Mouse (Mus musculus) liver, embryonic 14.5 days (tissue): ENCODE results near the gene Atxn3. TPM values are rescaled to one million over a fixed set of nuclear protein-coding genes. Genes with fewer than 3 reads are reported as not detected.

Experiments
- ATAC-seq: fragments of 200-750 bp; cut with Nextera tagmentation; 2 replicates; pipeline ENCODE4 v1.8.0; 2017; ENCODE audit warnings: moderate number of reproducible peaks, mild to moderate bottlenecking, moderate library complexity; ENCODE audit not compliant: insufficient read depth
- DNase-seq, 3 experiments: peaks; one replicate each; pipeline ENCODE4 v3.0.0-alpha.2; 2012 to 2013; ENCODE audit warnings: low read depth in 3 of 3, low spot score in 3 of 3
- H3K27ac ChIP-seq: fragments of 300-500 bp; sonication (generic); 2 replicates; pipeline ENCODE4 v1.5.1; 2014; ENCODE audit warnings: moderate library complexity, mild to moderate bottlenecking, control low read depth, inconsistent platforms
- H3K27me3 ChIP-seq: fragments of 300-500 bp; sonication (generic); 2 replicates; pipeline ENCODE4 v1.6.1; 2014; ENCODE audit warnings: mild to moderate bottlenecking, low read length, moderate library complexity; ENCODE audit not compliant: control insufficient read depth, insufficient read depth
- H3K36me3 ChIP-seq: fragments of 300-500 bp; sonication (generic); replicated peaks from 2 replicates; pipeline ENCODE4 v1.6.1; 2014; ENCODE audit warnings: low read depth; ENCODE audit not compliant: control insufficient read depth, insufficient read depth
- H3K4me1 ChIP-seq, 2 experiments: fragments of 200-500 bp in 1 of 2; fragments of 300-500 bp in 1 of 2; sonication (generic) in 1 of 2; replicated peaks; 2 replicates each; pipeline ENCODE4 v1.6.1; 2012 to 2014; ENCODE audit warnings: antibody characterized with exemption in 1 of 2, inconsistent platforms in 1 of 2, low read length in 1 of 2; ENCODE audit not compliant: control insufficient read depth in 2 of 2, insufficient read depth in 2 of 2
- H3K4me2 ChIP-seq: fragments of 300-500 bp; sonication (generic); 2 replicates; pipeline ENCODE4 v1.6.1; 2014; ENCODE audit warnings: low read depth, mild to moderate bottlenecking, control low read depth, moderate library complexity
- H3K4me3 ChIP-seq, 2 experiments: fragments of 200-500 bp in 1 of 2; fragments of 300-500 bp in 1 of 2; sonication (generic) in 1 of 2; 2 replicates each; pipeline ENCODE4 v1.5.1; 2012 to 2014; ENCODE audit warnings: low read depth in 2 of 2, low read length in 2 of 2, mild to moderate bottlenecking in 2 of 2, control low read depth in 1 of 2, inconsistent platforms in 1 of 2, moderate library complexity in 1 of 2; ENCODE audit not compliant: insufficient read depth in 1 of 2
- H3K9ac ChIP-seq: fragments of 300-500 bp; sonication (generic); replicated peaks from 2 replicates; pipeline ENCODE4 v1.6.1; 2014; ENCODE audit warnings: mild to moderate bottlenecking, control low read depth, moderate library complexity
- H3K9me3 ChIP-seq: fragments of 300-500 bp; sonication (generic); 2 replicates; pipeline ENCODE4 v1.6.1; 2016; ENCODE audit warnings: low read length, mixed read lengths; ENCODE audit not compliant: control insufficient read depth
- CTCF ChIP-seq: IDR thresholded peaks from 2 replicates; pipeline ENCODE4 v1.5.1; 2016; ENCODE audit warnings: antibody characterized with exemption, low read depth, control low read depth
- EP300 ChIP-seq: IDR thresholded peaks from 2 replicates; pipeline ENCODE4 v1.6.1; 2016; ENCODE audit warnings: antibody characterized with exemption, low read depth
- WGBS: fragments of 180-500 bp; shearing (Covaris S2); extraction: QIAGEN DNeasy Blood & Tissue Kit; methylation state at CpG from one replicate; pipeline ENCODE4 v1.1.7; 2014; ENCODE audit not compliant: insufficient replicate concordance; 5-methylcytosine and 5-hydroxymethylcytosine counted together
- polyA plus RNA-seq, 2 experiments: library from polyadenylated mRNA; depleted of rRNA in 1 of 2; stranded (reverse) in 1 of 2; unstranded in 1 of 2; fragments of >200 nt; fragmentation: Nextera tagmentation in 1 of 2; extraction: Ambion mirVana in 1 of 2; gene quantifications; 2 replicates each; pipeline versions ENCODE4 v1.2.1 to v1.2.3; 2012 to 2014

Gene Atxn3
- polyA plus RNA-seq, 2 experiments, result 5.5 to 9.9 TPM

GRCm38 (mm10) chr12:101937572-101937971 is 20.5 kb downstream of the Atxn3 start:
- 79% methylated on average over 7 of the region's 7 CpGs for WGBS
- Histone ChIP-seq H3K4me2 (no peak overlapping the region), H3K27me3 (no peaks in the 10 kb centered on the region), H3K4me3 (no peak overlapping the region), H3K27ac (no peak overlapping the region), H3K36me3 (peaks cover 20% of the 10 kb centered on the region), H3K9me3 (no peaks in the 10 kb centered on the region), H3K9ac (no peak overlapping the region), H3K4me1 (no peaks in the 10 kb centered on the region)
- ATAC-seq (no peak), DNase-seq (no peak)
- TF ChIP-seq EP300, result no peak
- TF ChIP-seq CTCF, result peak; percentile 5; the same call in 1 of the 2 replicates

GRCm38 (mm10) chr12:101935223-101935622 is 22.8 kb downstream of the Atxn3 start:
- WGBS, result 79% methylated on average over 3 of the region's 3 CpGs
- DNase-seq (no peak), ATAC-seq (no peak)
- no peaks in the 10 kb centered on the region for H3K27me3 ChIP-seq
- no peak overlapping the region for H3K4me3 ChIP-seq
- H3K4me2 ChIP-seq, result no peak overlapping the region
- H3K27ac ChIP-seq, result no peak overlapping the region
- no peaks in the 10 kb centered on the region for H3K9me3 ChIP-seq
- no peak overlapping the region for H3K9ac ChIP-seq
- no peaks in the 10 kb centered on the region for H3K4me1 ChIP-seq
- no peak for TF ChIP-seq CTCF
- no peak for TF ChIP-seq EP300
- peaks cover 14% of the 10 kb centered on the region for H3K36me3 ChIP-seq

- Histone ChIP-seq H3K4me2 (no peak overlapping the region), H3K9ac (no peak overlapping the region), H3K27ac (no peak overlapping the region), H3K4me3 (no peak overlapping the region), H3K27me3 (no peaks in the 10 kb centered on the region), H3K4me1 (no peaks in the 10 kb centered on the region), H3K36me3 (peaks cover 12% of the 10 kb centered on the region), H3K9me3 (no peaks in the 10 kb centered on the region)
- DNase-seq, result no peak
- WGBS, result 46% methylated on average over 1 of the region's 1 CpGs
- ATAC-seq, result no peak
- TF ChIP-seq CTCF, result no peak
- no peak for TF ChIP-seq EP300
These were observed 29.6 kb downstream of the Atxn3 start for GRCm38 (mm10) chr12:101928423-101928822.

- DNase-seq (no peak), ATAC-seq (no peak)
- Histone ChIP-seq H3K36me3 (no peaks in the 10 kb centered on the region; the same call in 1 of the 2 replicates), H3K27ac (no peak overlapping the region), H3K4me2 (no peak overlapping the region), H3K9ac (no peak overlapping the region), H3K9me3 (no peaks in the 10 kb centered on the region), H3K4me3 (no peak overlapping the region), H3K4me1 (no peaks in the 10 kb centered on the region), H3K27me3 (no peaks in the 10 kb centered on the region)
- 75% methylated on average over 6 of the region's 6 CpGs for WGBS
- TF ChIP-seq EP300 (no peak), CTCF (no peak)
These were observed 35.7 kb downstream of the Atxn3 start for GRCm38 (mm10) chr12:101922313-101922712.

DNA sequence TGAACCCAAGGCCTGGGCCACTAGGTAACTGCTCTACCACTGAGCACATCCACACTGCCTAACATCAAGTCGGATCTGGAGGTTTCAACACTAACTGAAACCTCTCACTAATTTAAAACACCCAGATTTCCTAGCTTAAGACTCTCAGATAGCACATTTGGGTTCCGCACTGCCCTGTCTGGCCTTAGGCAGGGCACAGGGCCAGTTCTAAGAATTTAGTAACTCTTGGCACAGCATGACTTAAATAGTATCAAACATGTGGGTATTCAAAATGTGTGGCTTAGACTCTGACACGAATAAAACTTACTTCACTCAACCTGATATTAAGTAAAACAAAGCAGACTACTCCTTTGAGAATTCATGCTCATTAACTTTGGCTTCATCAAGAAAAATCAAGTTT is 38.2 kb downstream of the Atxn3 start:
- TF ChIP-seq CTCF (no peak), EP300 (no peak)
- Histone ChIP-seq H3K36me3 (no peaks in the 10 kb centered on the region; the same call in 1 of the 2 replicates), H3K27ac (no peak overlapping the region), H3K4me1 (no peaks in the 10 kb centered on the region), H3K4me2 (no peak overlapping the region), H3K9ac (no peak overlapping the region), H3K4me3 (no peak overlapping the region), H3K9me3 (no peaks in the 10 kb centered on the region), H3K27me3 (no peaks in the 10 kb centered on the region)
- WGBS, result 69% methylated on average over 3 of the region's 3 CpGs
- DNase-seq, result no peak
- no peak for ATAC-seq
